Mouse (Mus musculus) hematopoietic stem cell, adult 5-6 weeks (primary cell): Measurements from ENCODE around the gene Pus7l. TPM values are rescaled to one million over a fixed set of nuclear protein-coding genes. Genes with fewer than 3 reads are reported as not detected.

Experiments
- ATAC-seq, 2 experiments: fragments of 125-278 bp in 1 of 2; replicated peaks in 1 of 2; 2 replicates each; pipeline ENCODE4 v1.8.0; 2016 to 2017; ENCODE audit warnings: inconsistent platforms in 2 of 2, mild to moderate bottlenecking in 2 of 2, moderate number of reproducible peaks in 2 of 2, low read depth in 1 of 2, moderate TSS enrichment in 1 of 2; ENCODE audit not compliant: low FRiP score in 2 of 2, poor library complexity in 2 of 2, severe bottlenecking in 2 of 2, insufficient read depth in 1 of 2, low TSS enrichment in 1 of 2
- total RNA-seq: library from RNA; stranded (forward); fragments of 172-1452, 232-1000 nt; gene quantifications from 2 replicates; pipeline ENCODE4 v1.2.3, GENCODE M21; 2017

Pus7l gene
- 15.3 and 15.9 TPM in 2 replicates for total RNA-seq

DNA sequence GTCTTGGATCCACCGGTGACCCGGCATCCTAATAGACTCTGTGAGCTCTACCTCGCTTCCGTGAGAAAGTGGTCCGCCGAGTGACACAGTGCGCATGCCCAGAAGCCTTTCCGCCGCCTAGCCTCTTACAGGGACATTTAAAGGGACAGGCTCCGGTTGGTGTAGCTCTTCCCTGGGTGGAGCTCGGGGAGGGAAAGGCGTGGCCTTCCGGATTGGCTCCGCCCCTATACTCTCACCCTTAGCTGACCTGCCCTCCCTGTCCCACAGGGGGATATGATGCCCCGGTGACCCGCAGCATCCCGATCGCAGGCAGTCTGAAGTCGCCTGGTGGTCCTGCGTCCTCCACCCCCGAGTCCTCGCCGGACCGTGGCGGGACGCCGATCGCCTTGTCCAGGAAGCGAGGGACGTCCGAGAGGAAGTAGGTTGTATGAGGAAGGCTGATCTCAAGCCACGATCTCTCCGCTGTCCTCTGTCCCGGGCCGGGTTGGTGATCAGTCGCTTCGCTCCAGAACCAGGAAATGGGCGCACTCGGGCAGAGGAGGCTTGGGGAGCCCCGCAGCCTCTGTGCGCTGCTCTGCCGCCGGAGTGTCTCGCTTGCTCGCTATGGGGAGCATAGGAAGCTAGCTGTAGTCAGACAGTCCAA lies at the start of gene Pus7l, which contains the start of gene Irak4:
Gene Pus7l (minus strand): TSS at position 139 of the 643 bp plus-strand sequence.
Gene Irak4 (plus strand): TSS at position 235 of the 643 bp plus-strand sequence.
- peak; percentile 98 for ATAC-seq

DNA sequence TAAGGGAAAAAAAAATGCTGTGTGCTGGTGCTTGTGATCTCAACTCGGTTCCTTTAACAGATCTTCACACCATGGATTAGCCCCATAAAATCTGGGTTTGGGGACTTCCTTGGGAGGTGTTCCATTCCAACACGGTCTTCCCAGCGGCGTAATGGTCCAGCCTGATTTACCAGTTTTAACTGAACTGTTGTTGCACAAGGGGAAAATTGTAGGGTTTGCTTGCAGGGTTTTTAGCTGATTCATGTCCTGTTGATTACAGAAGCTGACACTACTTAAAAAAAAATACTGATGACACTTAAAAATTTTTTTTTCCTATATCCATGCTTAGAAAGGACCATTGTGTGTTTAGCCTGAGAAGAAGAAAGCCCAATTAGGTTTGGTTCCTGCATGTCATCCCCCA lies 48.0 kb upstream of the Pus7l start:
- no peak for ATAC-seq

DNA sequence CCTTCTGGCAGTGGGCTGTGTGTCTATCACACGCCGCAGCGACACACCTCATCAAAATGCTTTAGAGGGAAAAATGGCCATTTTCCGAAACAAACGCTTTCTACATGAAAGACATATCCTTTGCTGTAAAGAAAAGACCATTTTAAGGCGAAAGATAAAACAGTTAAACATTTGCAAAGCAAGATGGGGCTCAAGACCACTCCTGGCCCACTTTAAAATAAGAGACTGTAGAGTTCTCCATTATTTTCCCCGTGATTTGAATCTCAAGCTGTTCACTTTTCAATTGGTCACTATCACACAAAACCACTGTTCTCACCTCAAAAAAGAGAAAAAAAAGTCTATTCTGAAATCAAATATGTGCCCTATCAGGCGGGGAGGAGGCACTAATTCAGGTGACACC lies 46.7 kb upstream of the Pus7l start:
- no peak for ATAC-seq

DNA sequence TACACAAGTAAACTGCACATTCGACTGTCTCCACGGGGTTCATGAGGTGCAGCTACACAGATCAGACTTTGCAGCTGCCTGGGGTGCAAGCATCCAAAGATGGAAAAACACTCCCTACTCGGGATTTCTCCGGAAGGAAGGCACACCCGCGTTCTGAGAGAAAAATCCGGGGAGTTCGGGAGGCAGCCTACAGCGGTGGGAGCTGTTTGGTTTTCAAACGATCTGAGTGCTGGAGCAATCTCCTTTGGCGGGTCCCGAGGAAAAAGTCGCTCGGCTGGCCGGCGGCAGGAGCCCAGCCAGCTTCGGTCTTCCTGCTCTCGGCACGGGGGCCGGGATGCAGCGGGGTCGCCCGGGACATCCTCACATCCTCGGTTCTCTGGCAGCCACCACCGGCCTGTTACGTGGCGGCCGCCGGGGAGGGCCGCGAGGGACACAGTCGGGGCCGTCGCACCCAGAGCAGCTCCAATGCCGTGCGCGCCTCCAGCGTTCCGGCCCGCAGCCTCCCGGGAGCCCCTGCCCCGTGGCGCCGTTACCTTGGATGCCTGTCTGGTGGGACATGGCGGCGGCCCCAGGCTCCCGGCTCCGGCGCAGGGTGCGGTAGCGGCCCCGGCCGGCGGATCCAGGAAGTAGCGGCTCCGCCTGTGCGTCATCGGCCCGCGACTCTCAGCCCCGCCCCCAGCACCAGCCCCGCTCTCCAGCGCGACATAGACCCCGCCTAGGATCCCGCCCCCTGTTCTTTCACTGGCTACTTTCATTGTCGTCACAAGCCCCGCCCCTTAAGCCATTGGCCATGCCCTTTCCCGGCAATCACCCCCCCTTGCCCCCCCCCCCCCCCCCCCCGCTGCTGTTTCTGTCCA lies 46.1 kb upstream of the Pus7l start, which contains the start of gene Twf1:
Gene Twf1 (minus strand): TSS at position 671 of the 857 bp plus-strand sequence.
- ATAC-seq: peak; percentile 96 to 97

DNA sequence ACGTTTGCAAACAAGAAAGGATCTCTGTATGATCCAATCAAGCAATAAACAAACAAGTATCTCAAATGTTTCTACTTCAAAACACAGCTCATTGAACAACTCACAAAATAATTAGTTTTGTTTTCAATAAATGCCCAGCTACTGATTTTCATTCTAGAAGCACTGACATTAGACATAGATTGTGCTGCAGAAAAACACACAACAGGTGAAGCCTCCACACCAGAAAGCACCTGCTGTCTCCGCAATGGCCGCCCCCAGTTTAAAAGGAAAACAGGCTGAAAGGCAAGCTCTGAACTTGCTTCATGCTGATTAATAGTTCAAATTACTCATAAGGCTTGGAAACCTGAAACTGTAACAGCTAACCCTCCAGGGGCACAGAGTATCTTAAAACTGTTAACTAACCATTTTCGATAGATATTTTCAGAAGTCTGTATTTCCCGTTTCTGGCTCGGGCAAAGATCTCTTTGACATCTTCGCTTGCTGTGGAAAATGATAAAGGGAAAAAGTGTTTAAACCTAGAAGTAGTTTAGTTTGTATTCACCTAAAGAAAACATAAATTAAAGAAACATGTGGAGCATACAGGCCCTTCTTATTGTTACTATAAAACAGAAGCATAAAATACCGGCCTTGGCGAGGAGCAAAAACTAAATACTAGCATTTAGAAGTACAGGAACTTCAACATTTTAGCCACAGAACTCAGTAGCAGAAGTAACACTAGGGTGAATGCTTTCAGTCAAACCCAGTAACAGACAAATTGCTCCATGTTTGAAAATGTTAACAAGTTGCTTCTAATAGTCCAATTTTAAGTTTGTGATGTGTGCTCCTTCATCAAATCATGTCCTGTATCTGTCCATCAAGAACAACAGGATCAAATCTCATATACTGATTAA lies 44.7 kb upstream of the Pus7l start:
- no peak for ATAC-seq

DNA sequence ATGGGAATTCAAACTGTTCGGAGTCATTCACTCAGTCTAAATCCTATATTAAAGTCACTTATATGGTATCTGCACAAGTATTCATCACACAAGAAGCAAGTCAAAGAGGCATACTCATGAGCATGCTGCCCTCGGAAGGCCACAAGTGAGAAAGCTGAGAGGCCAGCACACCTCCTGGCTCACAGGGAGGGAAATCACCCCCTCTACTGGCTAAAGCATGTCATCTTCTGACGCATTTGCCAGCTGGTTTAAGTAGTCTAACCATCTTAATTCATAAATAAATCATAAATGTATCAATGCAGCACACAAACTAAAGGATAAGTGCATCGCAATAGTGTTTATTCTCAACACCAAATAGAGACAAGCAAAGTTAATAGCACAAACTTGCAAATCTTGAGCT lies 41.4 kb upstream of the Pus7l start:
- ATAC-seq: no peak

DNA sequence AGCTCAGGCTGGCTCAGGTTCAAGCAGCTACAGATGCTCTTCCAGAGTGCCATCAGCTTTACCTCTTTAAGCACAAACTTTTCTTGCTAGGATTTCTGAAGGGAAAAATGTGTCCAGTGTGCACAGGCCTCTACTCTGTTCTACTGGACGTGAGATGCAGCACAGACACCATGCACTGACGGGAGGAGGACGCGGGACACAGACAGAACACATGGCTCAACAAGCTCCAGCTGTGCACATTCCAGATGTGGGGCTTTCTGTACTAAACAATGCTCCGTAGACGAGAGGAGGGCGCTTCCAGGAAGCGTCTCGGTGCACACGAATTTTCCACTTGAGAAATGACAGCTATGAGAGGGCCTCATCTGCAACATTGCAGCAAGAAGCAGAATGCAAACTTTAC lies 39.8 kb upstream of the Pus7l start:
- ATAC-seq: no peak

DNA sequence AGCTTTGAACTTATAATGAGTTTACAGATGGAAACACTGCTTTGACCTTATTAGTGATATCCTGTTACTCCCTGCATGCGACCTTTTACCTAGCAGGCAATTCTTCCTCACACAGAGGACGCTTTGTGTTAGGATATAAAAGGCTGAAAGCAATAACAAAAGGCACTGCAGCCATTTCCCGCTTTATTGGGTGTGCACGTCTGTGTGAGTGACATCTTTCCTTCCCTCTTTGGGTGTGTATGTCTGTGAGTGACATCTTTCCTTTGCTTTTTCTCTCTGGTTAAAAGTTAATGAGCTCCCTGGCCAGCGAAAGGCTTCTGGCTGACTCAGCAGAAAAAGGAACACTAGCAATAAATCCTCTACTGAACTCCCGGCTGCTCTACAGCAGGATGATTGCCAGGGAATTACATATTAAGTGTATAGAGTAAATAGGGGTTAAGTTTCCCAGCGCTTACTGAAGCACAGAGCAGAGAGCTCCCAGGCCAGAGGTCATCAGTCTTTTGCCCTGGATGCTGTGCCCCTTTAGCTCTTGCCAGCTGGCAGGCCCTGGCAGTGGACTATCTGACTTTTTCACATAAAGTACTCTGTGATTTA lies 38.8 kb upstream of the Pus7l start:
- ATAC-seq: no peak

DNA sequence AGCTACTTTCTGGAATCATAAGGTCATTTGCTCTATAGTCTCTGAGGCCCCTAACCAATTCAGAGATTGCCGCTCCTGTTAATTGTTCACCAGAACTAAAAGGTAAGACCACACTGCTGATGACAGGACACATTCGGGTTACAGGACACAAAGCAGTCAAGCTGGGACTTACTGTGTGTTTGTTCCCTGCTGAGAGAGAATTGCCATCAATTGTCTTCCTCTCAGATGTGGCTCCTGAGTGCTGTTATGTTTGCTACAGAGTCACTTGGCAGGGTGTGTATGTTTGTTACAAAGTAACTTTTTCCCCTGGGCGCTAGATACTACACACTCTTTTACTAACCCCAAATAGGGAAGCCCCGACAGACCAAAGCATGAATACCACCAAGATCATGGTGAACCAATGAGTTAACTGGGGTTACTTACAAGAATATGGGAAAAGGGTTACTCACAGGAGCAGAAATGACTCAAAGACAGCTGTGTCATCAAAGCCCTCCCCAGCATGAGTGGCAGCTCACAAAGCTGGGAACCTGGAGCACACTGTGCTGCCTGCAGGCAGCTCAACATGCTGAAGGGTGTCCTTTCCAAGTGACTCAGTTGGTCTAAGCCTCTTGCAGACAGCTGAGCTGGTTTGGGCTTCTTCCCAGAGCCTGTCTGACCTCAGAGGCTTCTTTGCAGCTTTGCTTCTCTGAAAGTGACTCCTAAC lies 31.4 kb upstream of the Pus7l start:
- no peak for ATAC-seq

DNA sequence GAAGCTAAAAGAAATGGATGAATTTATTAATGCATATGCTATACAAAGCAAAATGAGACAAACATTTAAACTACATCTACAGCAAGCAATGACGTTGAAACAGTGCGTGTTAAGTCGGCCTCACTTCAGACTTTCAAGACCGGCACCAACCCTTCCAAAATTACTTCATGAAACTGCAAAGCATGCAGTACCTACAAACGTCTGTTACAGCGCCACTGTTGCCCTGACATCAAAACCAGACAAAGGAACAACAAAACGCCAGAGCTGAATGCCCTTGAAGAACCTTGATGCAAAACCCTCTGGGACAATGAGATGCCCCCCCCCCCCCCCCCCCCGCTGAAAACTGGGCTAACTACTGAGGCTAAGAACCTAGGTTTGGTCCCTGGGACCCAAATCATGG lies 29.4 kb upstream of the Pus7l start:
- ATAC-seq: no peak

DNA sequence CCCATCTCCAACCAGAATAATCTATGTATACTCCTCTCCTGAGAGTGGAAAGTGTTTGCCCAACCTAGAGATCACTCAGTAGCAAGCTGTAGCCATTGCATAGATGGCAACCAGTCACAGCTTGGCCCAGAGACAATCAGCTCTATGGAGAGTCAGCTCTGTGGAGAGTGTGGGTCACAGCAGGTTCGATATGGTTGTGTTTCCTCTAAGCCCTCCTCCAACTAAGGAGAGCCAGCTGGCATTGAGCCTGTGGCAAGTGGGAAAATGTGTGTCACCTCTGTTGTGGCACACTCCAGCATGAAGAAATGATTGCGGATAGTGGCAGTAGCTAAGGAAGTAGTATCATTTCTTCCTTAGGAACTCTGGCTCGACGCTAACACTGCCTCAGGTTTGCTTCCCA lies 28.2 kb upstream of the Pus7l start:
- ATAC-seq: no peak

DNA sequence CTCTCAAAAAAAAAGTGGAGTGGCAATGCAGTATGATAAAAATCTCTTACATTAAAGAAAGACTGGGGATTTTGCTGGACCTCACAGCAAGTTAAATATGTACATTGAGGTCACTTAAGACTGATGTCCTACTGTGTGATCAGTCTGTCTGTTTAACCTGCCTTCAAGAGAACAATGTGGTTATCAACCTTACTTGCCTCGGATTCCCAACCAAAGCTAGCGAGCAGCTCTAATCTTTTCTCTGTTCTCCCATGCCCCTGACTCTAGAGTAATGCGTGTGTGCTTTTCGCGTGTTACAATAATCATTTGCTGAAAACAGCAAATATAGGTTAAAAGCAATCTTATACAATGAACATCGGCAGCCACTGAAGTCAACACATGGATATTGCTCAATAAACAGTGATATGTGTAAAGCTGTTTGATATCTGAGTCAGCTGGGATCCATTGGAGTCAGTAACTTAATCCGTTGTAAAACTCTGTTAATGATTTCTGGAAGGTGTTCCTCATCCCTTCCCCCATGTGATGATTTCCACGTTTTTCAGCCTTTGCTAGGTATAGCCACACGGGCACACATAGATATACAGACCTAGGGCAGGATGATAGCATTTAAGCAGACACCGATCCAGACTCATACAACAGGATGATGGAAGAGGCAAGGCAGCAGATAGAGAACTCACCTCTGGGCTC lies 25.3 kb upstream of the Pus7l start:
- no peak for ATAC-seq

DNA sequence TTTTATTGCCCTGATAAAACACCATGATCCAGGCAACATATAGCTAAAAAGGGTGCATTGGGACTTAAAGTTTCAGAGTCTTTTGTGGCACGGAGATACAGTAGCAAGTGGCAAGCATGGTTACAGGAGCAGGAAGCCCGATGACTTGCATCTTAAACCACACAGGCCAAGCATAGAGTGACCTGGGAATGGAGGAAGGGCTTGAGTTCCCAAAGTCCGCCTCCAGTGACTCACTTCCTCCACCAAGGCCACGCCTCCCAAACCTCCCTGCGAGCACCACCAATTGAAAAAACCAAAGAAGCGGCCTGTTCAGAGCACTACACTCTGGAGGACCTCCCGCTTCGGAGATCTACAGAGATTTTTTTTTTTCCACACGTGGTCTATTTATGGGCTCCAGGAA lies 22.5 kb upstream of the Pus7l start:
- peak; percentile 99 for ATAC-seq

DNA sequence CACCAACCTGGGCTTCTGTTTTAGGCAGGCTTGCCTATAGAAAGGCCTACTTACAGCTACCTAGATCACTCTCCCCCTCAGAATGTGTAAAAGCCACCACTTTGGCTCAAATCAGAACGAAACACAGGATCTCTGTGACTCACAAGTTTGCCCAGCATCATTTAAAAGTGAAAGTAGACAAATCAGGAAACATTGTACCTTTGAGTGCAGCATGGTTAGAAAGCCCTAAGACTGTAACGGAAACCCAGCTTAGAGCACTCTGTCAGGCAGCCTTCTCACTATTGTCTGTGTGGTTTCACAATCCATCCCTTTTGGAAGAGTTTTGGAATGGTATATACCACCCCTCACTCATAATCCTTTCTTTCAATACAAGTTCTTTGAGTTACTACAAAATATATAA lies 21.6 kb upstream of the Pus7l start:
- ATAC-seq: peak; percentile 51 to 61; a peak in 3 of 4 replicates

DNA sequence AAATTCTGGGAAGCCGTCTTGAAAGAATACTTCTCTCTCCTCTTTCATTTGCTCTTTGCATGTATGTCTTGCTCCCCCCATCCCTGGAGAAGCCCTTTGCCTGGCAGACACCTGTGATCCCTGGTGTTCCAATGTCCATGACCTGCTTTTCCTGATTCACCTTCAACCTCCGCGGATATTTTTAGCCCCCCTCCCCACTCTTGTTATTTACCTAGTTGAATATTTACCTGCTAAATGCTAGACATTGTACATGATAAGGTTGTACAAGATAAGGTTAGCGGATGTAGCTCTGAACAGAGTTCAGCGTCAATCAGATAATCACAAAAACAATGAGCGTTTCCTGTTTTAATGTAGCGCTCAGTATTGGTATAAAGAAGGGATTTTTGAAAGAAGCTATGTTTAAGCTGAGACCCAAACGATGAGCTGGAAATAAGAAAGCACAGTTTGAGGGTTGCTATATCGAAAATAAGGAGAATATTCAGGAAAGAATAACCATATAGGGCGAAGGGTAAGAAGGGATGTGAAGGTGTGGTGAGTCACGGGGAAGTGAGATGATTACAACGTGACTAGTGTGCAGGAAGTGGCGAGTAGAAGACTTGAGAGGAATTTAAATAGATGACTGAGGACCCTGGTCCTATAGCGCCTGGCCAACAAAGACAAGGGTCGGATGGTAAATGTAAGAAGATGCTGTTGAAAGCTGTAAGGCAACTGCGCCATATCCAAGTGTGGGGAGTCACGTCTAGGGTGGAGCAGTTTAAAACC lies 15.7 kb upstream of the Pus7l start:
- ATAC-seq: no peak

DNA sequence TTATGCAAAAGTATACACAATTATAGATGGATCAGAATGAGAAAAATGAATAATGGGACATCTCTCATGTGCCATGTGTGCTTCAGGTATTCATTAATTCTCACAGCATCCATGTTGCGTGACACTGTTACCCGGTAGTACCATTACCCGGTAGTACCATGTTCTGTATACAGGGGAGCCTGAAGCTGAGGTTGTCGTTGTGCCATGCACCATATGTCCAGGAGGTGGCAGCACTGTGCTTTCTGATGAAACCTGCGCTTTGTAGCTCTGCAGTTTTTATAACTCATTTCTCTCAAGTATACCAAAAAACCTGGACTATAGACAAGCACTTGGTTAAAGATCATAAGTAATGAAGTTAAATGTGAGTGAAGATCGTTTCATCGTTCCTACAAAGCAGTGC lies 14.1 kb upstream of the Pus7l start:
- ATAC-seq: peak; percentile 98 to 99
